Mouse (Mus musculus) heart, embryonic 15.5 days (tissue): ENCODE results near the gene Kitl. TPM values are rescaled to one million over a fixed set of nuclear protein-coding genes. Genes with fewer than 3 reads are reported as not detected.

Source experiments
- ATAC-seq: fragments of 200-750 bp; cut with Nextera tagmentation; replicated peaks from 2 replicates; pipeline ENCODE4 v1.8.0; 2017; ENCODE audit warnings: low read depth, moderate TSS enrichment; ENCODE audit not compliant: insufficient number of reproducible peaks, insufficient read depth, low FRiP score
- H3K27ac ChIP-seq: fragments of 300-500 bp; sonication (generic); 2 replicates; pipeline ENCODE4 v1.5.1; 2015; ENCODE audit warnings: mild to moderate bottlenecking, inconsistent platforms
- H3K27me3 ChIP-seq: fragments of 300-500 bp; sonication (generic); 2 replicates; pipeline ENCODE4 v1.6.1; 2015; ENCODE audit warnings: inconsistent platforms
- H3K36me3 ChIP-seq: fragments of 300-500 bp; sonication (generic); 2 replicates; pipeline ENCODE4 v1.6.1; 2015; ENCODE audit warnings: mild to moderate bottlenecking, inconsistent platforms
- H3K4me1 ChIP-seq: fragments of 300-500 bp; sonication (generic); replicated peaks from 2 replicates; pipeline ENCODE4 v1.6.1; 2015; ENCODE audit warnings: inconsistent platforms
- H3K4me2 ChIP-seq: fragments of 300-500 bp; sonication (generic); 2 replicates; pipeline ENCODE4 v1.6.1; 2015; ENCODE audit warnings: inconsistent platforms, mild to moderate bottlenecking, moderate library complexity
- H3K4me3 ChIP-seq: fragments of 300-500 bp; sonication (generic); 2 replicates; pipeline ENCODE4 v1.5.1; 2015; ENCODE audit warnings: mild to moderate bottlenecking, inconsistent platforms
- H3K9ac ChIP-seq: fragments of 300-500 bp; sonication (generic); 2 replicates; pipeline ENCODE4 v1.6.1; 2015; ENCODE audit warnings: mild to moderate bottlenecking, inconsistent platforms
- H3K9me3 ChIP-seq: fragments of 300-500 bp; sonication (generic); replicated peaks from 2 replicates; pipeline ENCODE4 v1.6.1; 2016; ENCODE audit warnings: inconsistent platforms
- WGBS: fragments of 180-500 bp; shearing (Covaris S2); methylation state at CpG from one replicate; pipeline ENCODE4 v1.1.7; 2015; ENCODE audit warnings: mixed read lengths; 5-methylcytosine and 5-hydroxymethylcytosine counted together
- polyA plus RNA-seq: library from polyadenylated mRNA; unstranded; fragments of >200 nt; fragmentation: Nextera tagmentation; extraction: Ambion mirVana; gene quantifications from 2 replicates; pipeline ENCODE4 v1.2.1, GENCODE M21; 2015

Gene Kitl
- 15.1 and 17.2 TPM in 2 replicates for polyA plus RNA-seq

DNA sequence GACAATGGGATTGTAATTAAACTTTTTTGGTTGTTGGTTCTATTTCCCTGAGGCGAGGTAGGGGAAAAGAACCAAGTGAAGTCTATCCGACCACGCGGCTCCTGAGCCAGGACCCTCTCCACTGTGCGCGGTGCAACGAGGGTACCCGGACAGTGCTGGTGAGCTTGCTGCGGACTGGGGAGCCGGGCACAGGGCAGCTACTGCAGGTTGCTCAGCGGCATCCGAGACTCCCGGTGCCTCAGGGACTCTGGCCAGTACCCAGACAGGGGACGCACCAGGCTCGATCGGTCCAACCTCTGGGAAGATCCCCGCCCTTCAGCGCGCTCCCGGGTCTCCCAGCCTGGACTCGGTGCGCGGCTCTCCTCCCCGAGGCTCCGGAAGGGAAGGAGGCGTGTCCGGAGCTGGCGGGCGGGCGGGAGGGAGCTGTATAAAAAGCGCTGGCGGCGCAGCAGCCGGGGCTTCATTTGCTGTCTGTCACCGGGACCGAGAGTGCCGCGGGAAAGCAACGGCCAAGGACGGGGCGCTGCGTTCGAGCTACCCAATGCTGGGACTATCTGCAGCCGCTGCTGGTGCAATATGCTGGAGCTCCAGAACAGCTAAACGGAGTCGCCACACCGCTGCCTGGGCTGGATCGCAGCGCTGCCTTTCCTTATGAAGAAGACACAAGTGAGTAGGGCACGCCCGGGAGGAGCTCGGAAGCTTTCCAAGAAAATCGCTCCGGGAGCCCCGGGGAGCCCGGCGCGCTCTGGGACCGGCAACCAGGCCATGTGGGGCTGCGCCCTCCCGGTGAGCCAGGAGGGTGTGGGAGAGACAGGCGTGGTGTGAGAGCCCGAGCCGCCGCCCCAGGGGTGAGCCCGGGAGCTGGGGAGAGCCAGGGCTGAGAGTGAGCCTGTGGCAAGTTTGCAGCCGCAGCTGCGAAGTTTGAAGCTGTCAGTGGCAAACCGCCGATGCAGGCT lies at the start of gene Kitl:
Gene Kitl, plus strand, starts transcription at position 261 of the 956 bp plus-strand sequence.
- H3K9me3 ChIP-seq: no peaks in the 10 kb centered on the region
- no peaks in the 10 kb centered on the region for H3K36me3 ChIP-seq
- peak within 1 kb of the TSS; percentile 85 for H3K27ac ChIP-seq
- H3K27me3 ChIP-seq: no peaks in the 10 kb centered on the region
- peak within 1 kb of the TSS; percentile 86 for H3K4me2 ChIP-seq
- peak within 1 kb of the TSS; percentile 80 for H3K4me3 ChIP-seq
- peak; percentile 91 for ATAC-seq
- H3K9ac ChIP-seq: peak within 1 kb of the TSS; percentile 79
- WGBS: under 1% methylated on average over 69 of the region's 70 CpGs
- H3K4me1 ChIP-seq: peaks cover 27% of the 10 kb centered on the region

DNA sequence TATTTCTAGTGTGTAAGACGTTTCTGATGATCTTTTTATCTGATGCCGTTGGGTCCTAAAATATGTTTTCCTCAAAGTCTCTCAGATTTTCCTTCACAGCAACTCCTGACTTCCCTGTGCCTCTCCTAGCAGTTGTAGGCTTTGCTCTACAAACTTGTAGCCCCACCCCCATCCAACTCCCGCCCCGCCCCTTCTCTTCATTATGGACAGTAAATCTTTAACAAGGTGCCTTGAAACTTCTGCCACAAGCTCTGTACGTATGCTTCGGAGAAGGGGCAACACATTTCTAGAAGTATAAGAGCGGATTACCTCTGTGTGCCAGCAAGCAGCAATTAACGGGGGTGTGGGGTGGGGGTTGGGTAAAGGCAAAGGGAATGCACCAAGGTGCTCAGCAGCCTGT lies 42.6 kb upstream of the Kitl start:
- 61% methylated on average over 8 of the region's 8 CpGs for WGBS
- no peak overlapping the region for H3K27ac ChIP-seq
- H3K4me1 ChIP-seq: no peaks in the 10 kb centered on the region
- H3K9ac ChIP-seq: no peak overlapping the region
- H3K4me2 ChIP-seq: no peak overlapping the region
- H3K9me3 ChIP-seq: no peaks in the 10 kb centered on the region
- no peaks in the 10 kb centered on the region for H3K36me3 ChIP-seq
- no peaks in the 10 kb centered on the region; the same call in 1 of the 2 replicates for H3K27me3 ChIP-seq
- H3K4me3 ChIP-seq: no peak overlapping the region
- no peak for ATAC-seq

DNA sequence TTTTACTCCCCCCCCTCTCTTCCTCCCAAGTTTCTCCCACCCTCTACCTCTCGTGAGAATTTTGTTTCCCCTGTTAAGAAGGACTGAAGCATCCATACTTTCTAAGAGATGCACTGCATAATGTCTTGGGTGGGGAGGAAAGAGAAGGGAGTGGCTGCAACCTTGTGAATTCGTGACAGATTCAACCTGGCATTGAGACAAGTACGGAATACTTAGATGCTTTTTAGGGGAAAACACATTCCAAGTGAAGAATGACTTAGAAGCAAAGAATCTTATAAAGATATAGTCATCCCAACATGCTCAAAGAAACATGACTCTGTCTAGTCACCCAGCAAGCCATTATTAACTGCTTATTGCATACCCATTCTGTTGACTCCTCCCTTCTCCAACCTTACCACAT lies 35.3 kb upstream of the Kitl start:
- Histone ChIP-seq H3K27ac (no peak overlapping the region), H3K36me3 (no peaks in the 10 kb centered on the region), H3K4me2 (no peak overlapping the region), H3K9me3 (no peaks in the 10 kb centered on the region), H3K4me1 (no peaks in the 10 kb centered on the region), H3K4me3 (no peak overlapping the region), H3K9ac (no peak overlapping the region), H3K27me3 (no peaks in the 10 kb centered on the region)
- WGBS: 72% methylated on average over 3 of the region's 3 CpGs
- ATAC-seq: no peak

GRCm38 (mm10) chr10:99980916-99981315 lies 34.5 kb upstream of the Kitl start:
- H3K27me3 ChIP-seq: no peaks in the 10 kb centered on the region
- H3K9ac ChIP-seq: no peak overlapping the region
- no peak for ATAC-seq
- no peaks in the 10 kb centered on the region for H3K4me1 ChIP-seq
- H3K36me3 ChIP-seq: no peaks in the 10 kb centered on the region
- H3K27ac ChIP-seq: no peak overlapping the region
- H3K9me3 ChIP-seq: no peaks in the 10 kb centered on the region
- no peak overlapping the region for H3K4me3 ChIP-seq
- WGBS: 82% methylated on average over 2 of the region's 2 CpGs
- H3K4me2 ChIP-seq: no peak overlapping the region

DNA sequence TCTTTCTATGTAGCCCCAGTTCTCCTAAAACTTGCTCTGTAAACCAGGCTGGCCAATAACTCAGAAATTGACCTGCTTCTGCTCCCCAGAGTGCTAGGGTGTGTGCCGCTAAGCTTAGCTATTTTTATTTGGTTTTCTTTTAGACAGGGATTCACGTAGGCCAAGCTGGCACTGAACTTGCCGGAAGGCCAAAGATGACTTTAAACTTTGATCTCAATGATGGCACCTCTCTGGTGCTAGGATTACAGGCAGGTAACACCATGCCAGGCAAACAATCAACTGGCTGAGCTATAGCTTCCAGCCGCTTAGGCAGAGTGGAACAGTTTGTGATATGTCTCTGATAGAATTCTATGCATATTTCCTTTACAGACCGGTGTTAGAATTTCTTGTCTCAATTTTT lies 33.5 kb upstream of the Kitl start:
- Histone ChIP-seq H3K27me3 (no peaks in the 10 kb centered on the region), H3K4me2 (no peak overlapping the region), H3K36me3 (no peaks in the 10 kb centered on the region), H3K9me3 (no peaks in the 10 kb centered on the region), H3K4me1 (no peaks in the 10 kb centered on the region), H3K27ac (no peak overlapping the region), H3K9ac (no peak overlapping the region), H3K4me3 (no peak overlapping the region)
- 70% methylated on average over 5 of the region's 5 CpGs for WGBS
- ATAC-seq: no peak

DNA sequence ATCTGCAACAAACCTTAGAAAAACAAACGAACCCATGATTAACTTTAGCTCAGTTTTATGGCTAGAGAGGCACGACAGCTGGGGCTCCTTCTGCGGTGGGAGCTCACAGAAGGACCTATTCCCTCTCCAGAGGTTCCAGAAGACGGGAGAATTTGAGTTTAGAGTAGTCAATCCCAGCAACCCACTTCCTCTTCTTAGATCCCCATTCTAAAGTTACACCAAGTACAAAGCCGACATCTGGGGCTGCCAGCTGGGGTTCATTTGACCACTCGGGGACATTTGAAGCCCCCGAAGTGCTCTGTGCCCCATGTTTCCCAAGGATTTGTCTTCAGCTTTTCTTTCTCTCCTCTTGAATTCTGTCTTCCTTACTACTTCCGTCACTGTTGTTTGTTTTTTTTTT lies 28.7 kb upstream of the Kitl start:
- no peaks in the 10 kb centered on the region for H3K36me3 ChIP-seq
- H3K9me3 ChIP-seq: no peaks in the 10 kb centered on the region
- H3K4me3 ChIP-seq: no peak overlapping the region

DNA sequence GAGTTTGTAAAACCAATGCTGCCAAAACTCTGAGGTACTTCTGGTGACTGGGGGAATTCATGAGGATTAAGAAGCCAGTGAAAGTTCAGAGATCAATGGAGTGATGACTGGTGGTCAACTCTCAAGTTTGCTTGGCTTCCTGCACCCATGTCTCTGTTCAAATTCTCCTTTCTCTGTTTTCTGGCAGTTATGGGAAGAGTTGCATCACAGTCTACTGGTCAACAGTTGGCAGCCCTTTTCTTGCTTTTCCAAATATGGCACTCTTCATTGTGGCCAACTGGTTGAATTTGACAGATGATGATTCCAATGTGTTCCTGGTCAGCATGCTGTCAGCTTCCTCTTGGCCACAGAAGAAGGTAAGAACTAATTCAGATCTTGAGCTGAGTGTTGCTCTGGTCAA lies 25.7 kb upstream of the Kitl start:
- no peaks in the 10 kb centered on the region for H3K36me3 ChIP-seq
- ATAC-seq: no peak

More for the DNA sequence above, 28.7 kb upstream of the Kitl start:
- 69% methylated on average over 8 of the region's 8 CpGs for WGBS
- Histone ChIP-seq H3K9ac (no peak overlapping the region), H3K27ac (no peak overlapping the region), H3K4me1 (0 out of 2 replicates have a peak, but pooled peaks cover 4% of the 10 kb centered on the region), H3K4me2 (no peak overlapping the region), H3K27me3 (no peaks in the 10 kb centered on the region)
- no peak for ATAC-seq

DNA sequence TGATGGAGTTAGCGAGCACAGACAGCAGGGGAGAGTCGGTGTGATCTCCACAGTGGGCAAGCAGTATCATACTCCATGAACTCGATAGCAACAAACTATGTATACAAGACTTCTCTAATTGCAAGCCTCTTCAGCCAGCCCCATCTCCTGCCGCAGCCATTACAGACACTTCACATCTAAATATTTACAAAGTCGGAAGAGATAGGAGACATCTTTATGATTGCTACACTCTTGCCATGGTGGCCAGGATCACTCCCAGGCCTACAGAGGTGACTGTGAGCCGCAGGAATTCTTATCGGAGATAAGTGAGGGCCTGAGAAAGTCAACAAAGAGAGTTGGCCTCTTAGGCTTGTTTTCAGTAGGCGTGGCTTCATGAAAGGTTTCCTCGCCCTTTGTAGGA lies 23.3 kb upstream of the Kitl start:
- ATAC-seq: no peak
- 30% methylated on average over 9 of the region's 9 CpGs for WGBS

More for the DNA sequence above, 25.7 kb upstream of the Kitl start:
- Histone ChIP-seq H3K4me3 (no peak overlapping the region), H3K27me3 (no peaks in the 10 kb centered on the region), H3K9ac (no peak overlapping the region), H3K27ac (no peak overlapping the region), H3K4me2 (no peak overlapping the region), H3K9me3 (no peaks in the 10 kb centered on the region), H3K4me1 (0 out of 2 replicates have a peak, but pooled peaks cover 4% of the 10 kb centered on the region)

DNA sequence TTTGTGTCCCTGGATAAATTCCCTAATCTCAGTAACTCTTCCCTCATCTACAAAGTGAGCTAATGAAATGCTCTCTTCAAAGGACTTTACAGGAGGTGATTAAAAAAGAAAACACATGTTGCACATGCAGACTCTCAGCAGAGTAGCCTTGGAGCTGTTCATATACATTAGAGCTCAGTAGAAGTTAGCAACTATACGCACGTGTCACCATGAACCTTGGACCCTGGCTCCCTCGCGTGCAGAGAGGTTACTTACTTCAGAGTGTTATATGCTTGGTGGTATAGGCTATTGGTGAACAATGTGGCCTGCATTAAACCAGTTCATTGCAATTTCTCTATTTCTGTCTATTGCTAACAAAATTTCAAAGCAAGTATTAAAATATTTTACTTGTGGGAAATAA lies 14.0 kb upstream of the Kitl start:
- Histone ChIP-seq H3K4me3 (no peak overlapping the region), H3K36me3 (no peaks in the 10 kb centered on the region), H3K27ac (no peak overlapping the region), H3K9me3 (no peaks in the 10 kb centered on the region), H3K4me1 (no peaks in the 10 kb centered on the region), H3K9ac (no peak overlapping the region), H3K27me3 (no peaks in the 10 kb centered on the region), H3K4me2 (no peak overlapping the region)
- 77% methylated on average over 4 of the region's 4 CpGs for WGBS
- ATAC-seq: no peak

More for the DNA sequence above, 23.3 kb upstream of the Kitl start:
- no peaks in the 10 kb centered on the region for H3K36me3 ChIP-seq
- H3K4me1 ChIP-seq: 0 out of 2 replicates have a peak, but pooled peaks cover 4% of the 10 kb centered on the region
- H3K27me3 ChIP-seq: no peaks in the 10 kb centered on the region
- H3K9me3 ChIP-seq: no peaks in the 10 kb centered on the region
- no peak overlapping the region for H3K4me3 ChIP-seq
- H3K9ac ChIP-seq: no peak overlapping the region
- H3K4me2 ChIP-seq: no peak overlapping the region
- H3K27ac ChIP-seq: no peak overlapping the region

GRCm38 (mm10) chr10:100003797-100004196 lies 11.6 kb upstream of the Kitl start:
- no peaks in the 10 kb centered on the region for H3K4me1 ChIP-seq
- H3K27me3 ChIP-seq: no peaks in the 10 kb centered on the region
- no peak overlapping the region for H3K4me2 ChIP-seq
- H3K36me3 ChIP-seq: no peaks in the 10 kb centered on the region
- no peak overlapping the region for H3K9ac ChIP-seq
- no peak for ATAC-seq
- 86% methylated on average over 4 of the region's 4 CpGs for WGBS
- no peak overlapping the region for H3K4me3 ChIP-seq
- no peaks in the 10 kb centered on the region for H3K9me3 ChIP-seq
- no peak overlapping the region for H3K27ac ChIP-seq

GRCm38 (mm10) chr10:100009681-100010080 lies 5.7 kb upstream of the Kitl start:
- no peak for ATAC-seq
- Histone ChIP-seq H3K4me3 (no peak overlapping the region), H3K9ac (no peak overlapping the region), H3K27me3 (no peaks in the 10 kb centered on the region), H3K36me3 (no peaks in the 10 kb centered on the region), H3K4me2 (no peak overlapping the region), H3K27ac (no peak overlapping the region), H3K9me3 (no peaks in the 10 kb centered on the region), H3K4me1 (no peaks in the 10 kb centered on the region)
- WGBS: 78% methylated on average over 6 of the region's 6 CpGs

- H3K4me3 ChIP-seq: no peak overlapping the region
- H3K9ac ChIP-seq: no peak overlapping the region
- ATAC-seq: no peak
- H3K9me3 ChIP-seq: no peaks in the 10 kb centered on the region
- H3K4me1 ChIP-seq: no peaks in the 10 kb centered on the region
- H3K27me3 ChIP-seq: no peaks in the 10 kb centered on the region
- no peak overlapping the region for H3K27ac ChIP-seq
- no peaks in the 10 kb centered on the region for H3K36me3 ChIP-seq
- WGBS: 69% methylated on average over 9 of the region's 9 CpGs
- H3K4me2 ChIP-seq: no peak overlapping the region
Observed at GRCm38 (mm10) chr10:100010291-100010690, 5.1 kb upstream of the Kitl start.
